Mouse (Mus musculus) hindbrain, embryonic 11.5 days (tissue): ENCODE results near the gene Tardbp. TPM values are rescaled to one million over a fixed set of nuclear protein-coding genes. Genes with fewer than 3 reads are reported as not detected.

Experiments used
- ATAC-seq: fragments of 200-750 bp; cut with Nextera tagmentation; 2 replicates; pipeline ENCODE4 v1.8.0; 2017; ENCODE audit warnings: mild to moderate bottlenecking, moderate TSS enrichment, moderate library complexity; ENCODE audit not compliant: low FRiP score
- DNase-seq: peaks from one replicate; pipeline ENCODE4 v3.0.0-alpha.2; 2015; ENCODE audit warnings: low spot score
- H3K27ac ChIP-seq: fragments of 300-500 bp; sonication (generic); 2 replicates; pipeline ENCODE4 v1.5.1; 2014; ENCODE audit warnings: mild to moderate bottlenecking, low read depth, low read length
- H3K27me3 ChIP-seq: fragments of 300-500 bp; sonication (generic); 2 replicates; pipeline ENCODE4 v1.6.1; 2014; ENCODE audit warnings: mild to moderate bottlenecking, low read length, moderate library complexity, mixed read lengths; ENCODE audit not compliant: control insufficient read depth, insufficient read depth
- H3K36me3 ChIP-seq: fragments of 300-500 bp; sonication (generic); 2 replicates; pipeline ENCODE4 v1.6.1; 2014; ENCODE audit warnings: mild to moderate bottlenecking, low read length, moderate library complexity, mixed read lengths; ENCODE audit not compliant: control insufficient read depth, insufficient read depth
- H3K4me1 ChIP-seq: fragments of 300-500 bp; sonication (generic); replicated peaks from 2 replicates; pipeline ENCODE4 v1.6.1; 2014; ENCODE audit warnings: low read length, mixed read lengths; ENCODE audit not compliant: control insufficient read depth, insufficient read depth
- H3K4me2 ChIP-seq: fragments of 300-500 bp; sonication (generic); replicated peaks from 2 replicates; pipeline ENCODE4 v1.6.1; 2014; ENCODE audit warnings: mild to moderate bottlenecking, low read depth, low read length
- H3K4me3 ChIP-seq: fragments of 300-500 bp; sonication (generic); 2 replicates; pipeline ENCODE4 v1.5.1; 2014; ENCODE audit warnings: low read depth, low read length
- H3K9ac ChIP-seq: fragments of 300-500 bp; sonication (generic); 2 replicates; pipeline ENCODE4 v1.6.1; 2014; ENCODE audit warnings: low read depth, low read length
- H3K9me3 ChIP-seq: fragments of 300-500 bp; sonication (generic); 2 replicates; pipeline ENCODE4 v1.6.1; 2016; ENCODE audit warnings: low read length; ENCODE audit not compliant: control insufficient read depth
- WGBS: fragments of 180-500 bp; shearing (Covaris S2); extraction: QIAGEN DNeasy Blood & Tissue Kit; methylation state at CpG from one replicate; pipeline ENCODE4 v1.1.7; 2014; 5-methylcytosine and 5-hydroxymethylcytosine counted together
- polyA plus RNA-seq: library from polyadenylated mRNA; unstranded; fragments of >200 nt; fragmentation: Nextera tagmentation; extraction: Ambion mirVana; gene quantifications from 2 replicates; pipeline ENCODE4 v1.2.1, GENCODE M21; 2014

Gene Tardbp
- polyA plus RNA-seq, 1 experiment from 2014 or later = 199 TPM

DNA sequence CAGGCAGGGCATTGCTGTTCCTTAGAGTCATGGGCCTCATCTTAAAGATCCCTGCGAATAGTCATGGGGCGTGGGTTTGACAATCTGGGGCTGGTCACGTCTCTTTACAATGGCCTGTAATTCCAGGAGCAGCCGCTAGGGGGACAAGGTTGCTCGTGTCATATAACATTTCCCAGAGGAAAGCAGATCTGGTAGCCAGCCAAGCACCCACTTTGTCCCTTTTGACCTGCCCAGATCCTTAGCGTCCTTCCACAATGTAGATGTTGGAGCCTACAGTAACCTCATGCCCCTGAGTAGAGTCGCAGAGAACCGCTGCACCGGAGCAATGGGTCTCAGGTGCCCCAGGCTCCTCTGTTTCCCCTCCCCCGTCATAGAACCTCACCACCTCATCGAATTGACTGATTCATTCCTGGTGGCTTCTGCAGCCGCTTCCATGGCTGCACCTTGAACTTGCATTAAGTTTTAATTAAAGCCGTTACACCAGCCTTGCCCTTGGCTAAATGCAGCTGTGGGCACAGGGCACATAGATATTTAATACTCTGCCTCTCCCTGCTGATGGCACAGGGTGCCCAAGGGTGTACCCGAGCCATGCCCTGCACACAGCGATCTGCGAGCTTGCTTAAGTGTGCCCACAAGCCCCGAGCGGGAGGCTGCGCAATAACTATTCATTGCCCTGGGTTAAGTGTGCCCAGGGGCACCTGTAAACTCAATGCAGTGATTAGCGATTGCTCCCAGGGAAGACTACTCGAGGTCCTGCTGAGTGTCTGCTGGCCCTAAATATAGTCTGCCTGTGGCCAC is 35.5 kb upstream of the Tardbp start:
- DNase-seq (peak; percentile 90), ATAC-seq (peak; percentile 47; the same call in 1 of the 2 replicates)
- Histone ChIP-seq H3K9ac (no peak overlapping the region), H3K4me3 (no peak overlapping the region), H3K4me2 (no peak overlapping the region), H3K36me3 (no peaks in the 10 kb centered on the region), H3K27me3 (peaks cover 2% of the 10 kb centered on the region; the same call in 1 of the 2 replicates), H3K9me3 (no peaks in the 10 kb centered on the region), H3K4me1 (peaks cover 2% of the 10 kb centered on the region; the same call in 1 of the 2 replicates), H3K27ac (no peak overlapping the region)
- 38% methylated on average over 21 of the region's 21 CpGs for WGBS

DNA sequence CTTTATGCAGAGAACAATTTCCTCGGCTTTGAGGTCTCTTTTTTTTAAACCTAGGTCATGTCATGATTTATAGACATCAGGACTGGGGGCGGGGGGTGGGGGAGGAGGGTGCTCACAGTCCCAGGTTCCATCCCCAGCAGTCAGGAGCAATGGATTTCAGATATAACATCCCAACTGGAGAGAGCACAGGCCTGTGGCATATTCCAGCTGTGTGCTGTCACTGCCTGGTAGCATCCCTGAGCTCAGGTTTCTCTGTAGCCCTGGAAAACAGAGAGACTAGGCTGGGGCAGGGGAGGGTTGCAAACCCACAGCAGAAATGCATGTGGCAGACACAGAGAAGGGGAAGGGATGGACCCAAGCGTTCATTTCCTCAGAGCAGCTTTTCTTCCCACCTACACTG is 33.4 kb upstream of the Tardbp start:
- Histone ChIP-seq H3K36me3 (no peaks in the 10 kb centered on the region), H3K4me2 (no peak overlapping the region), H3K9ac (no peak overlapping the region), H3K27me3 (peaks cover 2% of the 10 kb centered on the region; the same call in 1 of the 2 replicates), H3K27ac (no peak overlapping the region), H3K4me3 (no peak overlapping the region), H3K4me1 (peaks cover 2% of the 10 kb centered on the region; the same call in 1 of the 2 replicates), H3K9me3 (no peaks in the 10 kb centered on the region)
- ATAC-seq = no peak
- 53% methylated on average over 3 of the region's 3 CpGs for WGBS
- DNase-seq = no peak

DNA sequence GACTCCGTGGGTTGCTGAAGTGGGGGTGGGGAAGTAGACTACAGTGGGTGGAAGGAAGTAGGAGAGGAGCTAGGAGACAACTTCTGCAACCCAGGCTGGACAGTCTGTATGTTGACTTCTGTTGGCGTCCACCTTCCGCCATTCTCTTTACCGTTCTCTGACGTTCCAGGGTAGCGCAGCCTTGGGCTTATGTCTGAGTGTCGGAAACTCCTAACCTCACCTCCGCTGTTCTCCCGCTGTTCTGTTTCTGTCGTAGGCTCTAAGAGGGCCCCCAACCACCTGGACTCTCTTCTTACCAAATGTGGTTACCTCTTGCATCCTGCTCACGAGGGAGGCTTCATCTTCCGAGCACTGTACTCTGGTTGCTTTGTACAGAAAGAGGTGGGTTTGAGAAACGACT is 31.0 kb upstream of the Tardbp start:
- Histone ChIP-seq H3K27me3 (0 out of 2 replicates have a peak, but pooled peaks cover 2% of the 10 kb centered on the region), H3K36me3 (no peaks in the 10 kb centered on the region), H3K9me3 (no peaks in the 10 kb centered on the region), H3K4me1 (0 out of 2 replicates have a peak, but pooled peaks cover 2% of the 10 kb centered on the region), H3K27ac (no peak overlapping the region), H3K4me2 (no peak overlapping the region), H3K4me3 (no peak overlapping the region), H3K9ac (no peak overlapping the region)
- DNase-seq (no peak), ATAC-seq (no peak)
- WGBS = 88% methylated on average over 13 of the region's 13 CpGs

DNA sequence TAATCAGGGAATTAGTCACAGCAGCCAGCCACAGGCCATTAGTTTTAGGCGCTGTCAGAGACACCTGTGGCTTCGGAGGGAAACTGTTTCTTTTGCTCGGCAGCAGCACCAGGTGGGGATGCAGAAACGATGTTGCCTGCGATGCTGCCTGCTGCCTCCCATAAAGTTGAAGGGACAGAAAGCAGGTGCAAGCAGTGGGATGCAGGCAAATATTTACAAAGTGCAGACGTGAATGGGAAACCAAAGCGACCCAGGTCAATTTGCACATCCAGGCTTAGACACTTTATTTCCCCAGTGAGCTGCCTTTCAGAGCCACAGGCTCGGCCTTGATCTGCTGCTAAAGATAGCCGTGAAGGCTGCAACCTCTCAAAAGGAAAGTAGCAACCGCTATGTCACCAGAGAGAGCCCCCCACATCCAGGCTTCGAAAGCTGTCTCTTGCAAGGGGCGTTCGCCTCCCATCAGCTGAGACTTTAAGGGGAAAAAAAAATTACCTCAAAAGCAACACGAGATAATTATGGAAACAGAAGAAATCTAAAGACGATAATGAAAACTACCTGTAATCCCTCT is 30.0 kb upstream of the Tardbp start:
- Histone ChIP-seq H3K9me3 (no peaks in the 10 kb centered on the region), H3K9ac (no peak overlapping the region), H3K36me3 (no peaks in the 10 kb centered on the region), H3K4me1 (0 out of 2 replicates have a peak, but pooled peaks cover under 1% of the 10 kb centered on the region), H3K27me3 (0 out of 2 replicates have a peak, but pooled peaks cover 1% of the 10 kb centered on the region), H3K4me3 (no peak overlapping the region), H3K4me2 (no peak overlapping the region), H3K27ac (no peak overlapping the region)
- DNase-seq (no peak), ATAC-seq (no peak)
- WGBS = 43% methylated on average over 15 of the region's 15 CpGs

DNA sequence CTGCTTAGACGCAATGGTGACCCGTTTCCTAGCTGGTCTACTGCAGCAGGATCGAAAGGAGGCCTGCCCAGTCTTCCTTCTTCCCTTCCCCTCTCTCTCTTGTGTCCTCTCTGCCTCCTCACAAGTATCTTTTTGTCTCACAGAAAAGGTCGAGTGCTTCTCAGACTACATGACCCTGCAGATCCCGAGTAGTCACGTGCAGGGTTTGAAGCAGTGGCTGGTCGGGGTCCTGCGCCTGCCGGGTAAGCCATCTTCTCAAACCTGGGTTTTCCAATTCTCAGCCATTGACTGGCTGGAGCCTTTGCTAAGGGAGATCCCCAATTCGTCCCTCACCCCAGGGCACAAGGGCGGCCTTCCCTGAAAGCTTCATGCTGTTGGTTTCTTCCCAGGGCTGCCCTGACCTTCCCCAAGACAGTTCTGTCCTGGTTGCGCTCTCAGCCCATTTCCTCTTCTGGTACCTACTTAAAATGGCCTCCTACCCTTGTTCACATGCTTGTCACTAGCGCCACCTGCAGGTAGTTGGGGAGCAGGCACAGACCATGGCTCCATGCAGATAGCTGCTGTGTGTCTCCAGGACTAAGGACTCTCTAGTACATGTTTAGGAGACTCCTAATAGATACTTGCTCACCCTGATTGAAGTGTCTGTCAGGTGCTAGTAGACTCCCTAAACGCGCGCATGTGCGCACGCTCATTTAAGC is 28.0 kb upstream of the Tardbp start:
- Histone ChIP-seq H3K4me2 (no peak overlapping the region), H3K36me3 (no peaks in the 10 kb centered on the region), H3K27me3 (no peaks in the 10 kb centered on the region), H3K4me1 (0 out of 2 replicates have a peak, but pooled peaks cover 2% of the 10 kb centered on the region), H3K9me3 (no peaks in the 10 kb centered on the region), H3K9ac (no peak overlapping the region), H3K27ac (no peak overlapping the region), H3K4me3 (no peak overlapping the region)
- ATAC-seq = peak; percentile 15; the same call in 1 of the 2 replicates
- peak; percentile 54 for DNase-seq
- 84% methylated on average over 18 of the region's 18 CpGs for WGBS

DNA sequence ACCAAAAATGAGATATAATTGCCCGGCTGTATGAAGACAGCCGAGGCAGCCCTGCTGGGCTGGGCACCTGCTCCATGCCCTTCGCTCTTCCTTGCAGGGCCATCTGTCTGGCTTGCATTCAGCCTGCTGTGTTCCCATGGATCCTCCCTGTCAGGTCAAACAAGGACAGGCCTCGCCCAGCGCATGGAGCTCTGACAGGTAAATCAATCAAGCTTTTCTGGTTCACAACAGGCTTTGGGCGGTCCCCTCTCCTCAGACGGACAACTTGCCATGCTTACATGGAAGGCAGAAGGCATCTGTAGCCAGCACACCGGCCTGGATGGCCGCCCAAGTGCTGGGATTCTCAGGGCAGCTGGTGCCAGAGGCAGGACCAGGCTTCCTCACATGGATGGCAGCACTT is 24.2 kb upstream of the Tardbp start:
- Histone ChIP-seq H3K27ac (peak overlapping the region; percentile 42; the same call in 1 of the 2 replicates), H3K9me3 (no peaks in the 10 kb centered on the region), H3K4me1 (0 out of 2 replicates have a peak, but pooled peaks cover 2% of the 10 kb centered on the region), H3K4me2 (no peak overlapping the region), H3K4me3 (no peak overlapping the region), H3K27me3 (no peaks in the 10 kb centered on the region), H3K36me3 (no peaks in the 10 kb centered on the region), H3K9ac (no peak overlapping the region)
- 48% methylated on average over 9 of the region's 9 CpGs for WGBS
- DNase-seq = peak; percentile 56
- peak; percentile 85 for ATAC-seq

DNA sequence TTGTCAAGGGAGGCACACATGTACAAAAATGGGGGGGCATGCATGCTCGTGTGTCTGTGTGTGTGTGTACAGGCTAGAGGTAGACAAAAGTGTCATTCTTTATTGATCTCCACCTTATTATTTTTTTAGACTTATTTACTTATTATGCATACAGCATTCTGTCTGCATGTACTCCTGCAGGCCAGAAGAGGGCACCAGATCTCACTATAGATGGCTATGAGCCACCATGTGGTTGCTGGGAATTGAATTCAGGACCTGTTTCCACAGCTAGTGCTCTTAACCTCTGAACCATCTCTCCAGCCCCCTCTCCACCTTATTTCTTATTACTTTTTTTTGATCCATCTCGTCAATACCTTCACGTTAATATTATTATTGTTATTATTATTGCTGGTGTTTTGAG is 22.5 kb upstream of the Tardbp start:
- no peaks in the 10 kb centered on the region for H3K9me3 ChIP-seq
- WGBS = 55% methylated on average over 3 of the region's 3 CpGs
- ATAC-seq = no peak

DNA sequence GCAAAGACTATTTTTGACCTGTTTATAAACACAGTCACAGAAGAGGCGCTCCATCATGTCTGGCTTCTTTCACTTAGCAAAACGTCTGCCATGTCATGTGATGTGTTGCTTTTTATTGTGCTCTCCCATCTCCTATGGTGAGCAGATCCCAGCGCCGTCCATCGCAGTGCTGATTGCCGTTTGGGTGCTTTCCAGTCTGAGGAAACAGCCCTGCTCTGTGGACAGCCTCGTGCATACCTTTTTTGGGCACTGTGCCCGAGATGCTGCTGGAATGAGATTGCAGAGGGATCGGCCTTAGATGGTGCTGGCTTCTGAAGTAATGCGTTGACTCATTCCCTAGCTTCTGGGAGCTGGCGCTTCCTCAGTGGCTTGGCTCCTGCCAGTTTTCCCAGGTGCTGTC is 19.8 kb upstream of the Tardbp start:
- Histone ChIP-seq H3K4me2 (no peak overlapping the region), H3K27me3 (no peaks in the 10 kb centered on the region), H3K9ac (no peak overlapping the region), H3K36me3 (no peaks in the 10 kb centered on the region), H3K27ac (no peak overlapping the region), H3K4me3 (no peak overlapping the region), H3K9me3 (no peaks in the 10 kb centered on the region), H3K4me1 (0 out of 2 replicates have a peak, but pooled peaks cover 2% of the 10 kb centered on the region)
- ATAC-seq (no peak), DNase-seq (no peak)
- 75% methylated on average over 11 of the region's 11 CpGs for WGBS

More for the DNA sequence above, 22.5 kb upstream of the Tardbp start:
- H3K9ac ChIP-seq = no peak overlapping the region
- no peaks in the 10 kb centered on the region for H3K27me3 ChIP-seq
- 0 out of 2 replicates have a peak, but pooled peaks cover 2% of the 10 kb centered on the region for H3K4me1 ChIP-seq
- no peak overlapping the region for H3K27ac ChIP-seq
- H3K4me3 ChIP-seq = no peak overlapping the region
- no peak overlapping the region for H3K4me2 ChIP-seq
- no peaks in the 10 kb centered on the region for H3K36me3 ChIP-seq
- no peak for DNase-seq
